Mouse (Mus musculus) midbrain, postnatal 0 days (tissue): ENCODE results near the gene Trim25. TPM values are rescaled to one million over a fixed set of nuclear protein-coding genes. Genes with fewer than 3 reads are reported as not detected.
A peak's percentile ranks its signal among the peaks of the same experiment; 100 is the strongest.

Experiments
- ATAC-seq: fragments of 200-750 bp; cut with Nextera tagmentation; 2 replicates; pipeline ENCODE4 v1.8.0; 2017; ENCODE audit warnings: moderate number of reproducible peaks, mild to moderate bottlenecking, moderate TSS enrichment, moderate library complexity; ENCODE audit not compliant: low FRiP score
- DNase-seq: peaks from one replicate; pipeline ENCODE4 v3.0.0-alpha.2; 2015; ENCODE audit warnings: low spot score
- H3K27ac ChIP-seq: fragments of 300-500 bp; sonication (generic); 2 replicates; pipeline ENCODE4 v1.5.1; 2014; ENCODE audit warnings: low read depth, mild to moderate bottlenecking, low read length, mixed read lengths
- H3K27me3 ChIP-seq: fragments of 300-500 bp; sonication (generic); 2 replicates; pipeline ENCODE4 v1.6.1; 2014; ENCODE audit warnings: low read length, control low read depth, mixed read lengths; ENCODE audit not compliant: insufficient read depth
- H3K36me3 ChIP-seq: fragments of 300-500 bp; sonication (generic); 2 replicates; pipeline ENCODE4 v1.6.1; 2014; ENCODE audit warnings: low read length, control low read depth, mixed read lengths; ENCODE audit not compliant: insufficient read depth
- H3K4me1 ChIP-seq: fragments of 300-500 bp; sonication (generic); 2 replicates; pipeline ENCODE4 v1.6.1; 2014; ENCODE audit warnings: mild to moderate bottlenecking, control low read depth, antibody characterized with exemption, low read length, mixed read lengths; ENCODE audit not compliant: insufficient read depth
- H3K4me2 ChIP-seq: fragments of 300-500 bp; sonication (generic); 2 replicates; pipeline ENCODE4 v1.6.1; 2014; ENCODE audit warnings: low read depth, mild to moderate bottlenecking, low read length, mixed read lengths; ENCODE audit not compliant: poor library complexity, severe bottlenecking
- H3K4me3 ChIP-seq: fragments of 300-500 bp; sonication (generic); 2 replicates; pipeline ENCODE4 v1.5.1; 2014; ENCODE audit warnings: low read depth, mild to moderate bottlenecking, low read length, moderate library complexity
- H3K9ac ChIP-seq: fragments of 300-500 bp; sonication (generic); replicated peaks from 2 replicates; pipeline ENCODE4 v1.6.1; 2014; ENCODE audit warnings: mild to moderate bottlenecking, low read length, moderate library complexity, mixed read lengths; ENCODE audit not compliant: poor library complexity, severe bottlenecking
- H3K9me3 ChIP-seq: fragments of 300-500 bp; sonication (generic); 2 replicates; pipeline ENCODE4 v1.6.1; 2016; ENCODE audit warnings: low read length, control low read depth
- CTCF ChIP-seq: IDR thresholded peaks from 2 replicates; pipeline ENCODE4 v1.5.1; 2016; ENCODE audit warnings: antibody characterized with exemption, mild to moderate bottlenecking
- WGBS: fragments of 180-500 bp; shearing (Covaris S2); extraction: QIAGEN DNeasy Blood & Tissue Kit; methylation state at CpG from one replicate; pipeline ENCODE4 v1.1.7; 2014; 5-methylcytosine and 5-hydroxymethylcytosine counted together
- polyA plus RNA-seq: library from polyadenylated mRNA; unstranded; fragments of >200 nt; fragmentation: Nextera tagmentation; extraction: Ambion mirVana; gene quantifications from 2 replicates; pipeline ENCODE4 v1.2.1, GENCODE M21; 2015
- total RNA-seq: library from RNA; depleted of rRNA; stranded (reverse); fragments of >200 nt; gene quantifications from 2 replicates; pipeline ENCODE4 v1.2.3, GENCODE M21; 2014

Trim25 gene
- total and polyA plus RNA-seq, 2 experiments from 2014 or later = 2.0 to 4.3 TPM

DNA sequence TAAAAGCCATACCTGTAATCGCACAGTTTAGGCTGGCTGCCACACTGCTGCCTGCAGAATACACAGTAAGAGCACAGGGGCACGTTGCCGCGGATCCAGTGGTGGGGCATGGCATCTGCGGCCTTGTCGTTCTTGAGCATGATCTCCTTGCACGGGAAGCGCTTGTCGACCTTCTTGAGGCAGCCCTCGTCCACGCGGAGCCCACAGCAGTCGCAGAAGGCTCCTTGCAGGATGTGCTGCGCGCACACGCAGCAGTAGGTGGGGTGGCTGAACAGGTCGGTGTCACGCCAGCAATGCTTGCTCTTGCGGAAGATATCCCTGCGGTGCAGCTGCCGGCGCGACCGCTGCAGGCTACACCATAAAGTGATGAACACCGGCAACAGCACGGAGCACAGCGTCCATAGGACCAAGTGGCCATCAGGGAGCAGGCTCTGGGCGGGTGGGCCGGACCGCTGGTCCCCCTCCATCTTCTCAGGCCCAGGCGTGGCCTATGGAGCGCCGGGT, 60.8 kb downstream of the Trim25 start:
- Histone ChIP-seq H3K9me3 (no peaks in the 10 kb centered on the region), H3K9ac (peak overlapping the region; percentile 97), H3K27me3 (no peaks in the 10 kb centered on the region), H3K4me2 (peak overlapping the region; percentile 88), H3K36me3 (no peaks in the 10 kb centered on the region), H3K27ac (peak overlapping the region; percentile 88), H3K4me3 (peak overlapping the region; percentile 93), H3K4me1 (peaks cover 27% of the 10 kb centered on the region)
- TF ChIP-seq CTCF = peak; percentile 11; the same call in 1 of the 2 replicates
- under 1% methylated on average over 33 of the region's 33 CpGs for WGBS
- ATAC-seq = peak; percentile 52; the same call in 1 of the 2 replicates
- peak; percentile 26 for DNase-seq

DNA sequence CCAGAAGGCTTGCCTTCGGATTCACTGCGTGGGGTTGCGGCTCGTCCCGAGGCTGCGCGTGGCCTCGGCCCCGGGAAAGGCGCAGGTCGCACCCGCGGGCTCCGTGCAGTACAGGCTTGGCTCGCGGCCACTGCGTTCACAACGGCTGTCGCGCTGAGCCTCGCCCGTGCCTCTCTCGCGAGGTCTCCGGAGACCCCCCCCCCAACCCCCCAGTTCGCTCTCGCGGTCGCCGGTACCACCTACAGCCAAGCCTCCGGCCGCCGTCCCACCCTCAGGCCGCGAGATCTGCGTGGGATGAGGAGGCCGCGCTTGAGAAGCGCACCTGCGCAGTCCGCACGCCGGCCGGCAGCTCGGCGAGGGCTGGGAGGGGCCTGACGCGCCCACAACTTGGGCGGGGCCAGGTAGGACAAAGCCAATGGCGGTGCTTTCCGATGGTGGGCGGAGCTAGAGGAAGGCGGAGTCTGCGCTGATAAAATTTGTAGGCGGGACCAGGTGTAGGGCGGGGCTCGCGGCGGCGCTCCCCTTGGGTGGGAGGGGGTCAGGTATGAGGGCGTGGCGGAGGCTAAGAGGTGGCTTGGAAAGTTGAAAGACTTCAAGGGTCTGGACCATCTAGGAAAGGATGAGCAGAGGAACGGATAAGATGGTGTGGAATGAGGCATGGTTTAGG, 61.4 kb downstream of the Trim25 start:
- Histone ChIP-seq H3K27ac (peak overlapping the region; percentile 88), H3K27me3 (no peaks in the 10 kb centered on the region), H3K36me3 (no peaks in the 10 kb centered on the region), H3K9me3 (no peaks in the 10 kb centered on the region), H3K4me2 (peak overlapping the region; percentile 88), H3K4me1 (peaks cover 27% of the 10 kb centered on the region), H3K9ac (peak overlapping the region; percentile 97), H3K4me3 (peak overlapping the region; percentile 93)
- WGBS = 1% methylated on average over 63 of the region's 63 CpGs
- peak; percentile 93 for DNase-seq
- TF ChIP-seq CTCF = no peak
- peak; percentile 94 for ATAC-seq

DNA sequence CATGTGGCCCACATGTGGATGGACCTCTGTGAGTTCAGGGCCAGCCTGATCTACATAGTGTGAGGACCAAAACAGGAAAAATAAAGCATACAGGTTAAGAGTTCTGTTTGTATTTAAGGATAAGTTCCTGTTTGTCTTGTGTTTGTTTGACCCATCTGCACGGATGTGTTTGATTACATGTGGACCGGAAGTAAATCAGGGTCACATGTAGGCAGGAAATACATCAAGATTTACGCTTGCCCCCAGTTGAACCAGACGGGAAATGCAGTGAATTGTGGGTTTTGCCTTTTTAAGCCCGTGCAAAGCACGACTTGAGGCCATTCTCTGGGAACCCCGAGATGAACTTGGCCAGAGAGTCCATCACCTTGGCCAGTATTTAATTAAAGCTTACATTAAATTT, 62.2 kb downstream of the Trim25 start:
- H3K9ac ChIP-seq = no peak overlapping the region
- H3K27me3 ChIP-seq = no peaks in the 10 kb centered on the region
- WGBS = 80% methylated on average over 7 of the region's 7 CpGs
- no peak for TF ChIP-seq CTCF
- no peaks in the 10 kb centered on the region for H3K36me3 ChIP-seq
- peaks cover 23% of the 10 kb centered on the region for H3K4me1 ChIP-seq
- no peak overlapping the region for H3K4me3 ChIP-seq
- DNase-seq (no peak), ATAC-seq (no peak)
- H3K27ac ChIP-seq = no peak overlapping the region
- no peaks in the 10 kb centered on the region for H3K9me3 ChIP-seq
- no peak overlapping the region for H3K4me2 ChIP-seq

DNA sequence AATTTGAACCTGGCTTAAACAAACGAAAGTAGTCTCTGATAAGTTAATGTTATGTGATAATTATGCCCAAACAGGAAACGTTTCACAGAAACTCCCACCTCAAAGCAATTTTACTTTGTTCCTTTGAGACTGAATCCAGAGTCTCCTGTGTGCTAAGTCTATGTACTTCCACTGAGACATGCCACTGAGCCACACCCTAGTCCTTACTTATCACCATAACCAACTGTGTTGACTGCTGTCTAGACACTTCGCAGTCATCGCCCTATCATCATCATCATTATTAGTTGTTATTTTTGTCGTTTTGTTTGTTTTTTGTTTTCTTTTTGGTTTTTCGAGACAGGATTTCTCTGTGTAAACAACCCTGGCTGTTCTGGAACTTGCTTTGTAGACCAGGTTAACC, 65.1 kb downstream of the Trim25 start:
- Histone ChIP-seq H3K4me2 (no peak overlapping the region), H3K9me3 (no peaks in the 10 kb centered on the region), H3K9ac (no peak overlapping the region), H3K36me3 (no peaks in the 10 kb centered on the region), H3K27me3 (no peaks in the 10 kb centered on the region), H3K4me3 (no peak overlapping the region), H3K27ac (no peak overlapping the region), H3K4me1 (peaks cover 2% of the 10 kb centered on the region; the same call in 1 of the 2 replicates)
- 85% methylated on average over 6 of the region's 6 CpGs for WGBS
- ATAC-seq (no peak), DNase-seq (no peak)
- TF ChIP-seq CTCF = no peak

DNA sequence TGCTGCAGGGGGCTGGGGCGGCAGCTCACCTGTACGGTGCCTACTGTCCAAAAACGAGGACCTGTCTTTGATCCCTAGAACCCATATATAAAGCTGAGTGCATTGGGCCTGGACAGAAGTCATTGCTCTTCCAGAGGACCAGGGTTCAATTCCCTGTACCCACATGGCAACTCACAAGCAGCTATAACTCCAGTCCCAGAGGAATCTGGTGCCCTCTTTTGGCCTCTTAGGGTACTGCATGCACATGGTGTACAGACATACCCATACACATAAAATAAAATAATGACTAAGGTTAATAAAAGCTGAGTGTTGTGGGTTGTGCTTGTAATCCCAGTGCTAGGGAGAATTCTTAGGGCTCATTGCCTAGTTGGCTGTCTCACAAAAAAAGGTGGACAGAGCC, 66.1 kb downstream of the Trim25 start:
- DNase-seq = no peak
- no peak overlapping the region for H3K9ac ChIP-seq
- H3K9me3 ChIP-seq = no peaks in the 10 kb centered on the region
- TF ChIP-seq CTCF = peak; percentile 48
- H3K27ac ChIP-seq = no peak overlapping the region
- ATAC-seq = no peak
- H3K4me2 ChIP-seq = no peak overlapping the region
- H3K4me1 ChIP-seq = no peaks in the 10 kb centered on the region
- H3K4me3 ChIP-seq = no peak overlapping the region
- no peaks in the 10 kb centered on the region for H3K27me3 ChIP-seq
- H3K36me3 ChIP-seq = no peaks in the 10 kb centered on the region
- WGBS = over 99% methylated on average over 3 of the region's 3 CpGs

DNA sequence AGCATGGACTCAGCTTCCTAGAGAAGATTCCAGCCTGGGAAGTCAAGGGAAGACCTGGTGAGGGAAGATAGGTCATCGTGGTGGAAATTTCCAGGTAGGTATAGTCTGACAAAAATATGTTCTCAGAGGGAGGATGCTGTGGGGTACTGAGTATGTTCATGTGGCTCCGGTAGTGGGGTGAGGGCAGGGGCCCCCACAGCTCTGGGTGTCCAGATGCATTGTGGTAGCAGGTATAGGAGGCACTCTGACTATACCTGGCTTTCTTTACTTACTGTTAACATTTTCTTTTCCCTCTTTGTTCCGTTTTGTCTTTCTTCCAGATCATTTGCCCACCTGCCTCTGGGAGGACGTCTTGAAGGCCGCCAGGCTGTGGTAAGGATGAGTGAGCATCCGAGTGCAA, 67.0 kb downstream of the Trim25 start:
- Histone ChIP-seq H3K4me1 (no peaks in the 10 kb centered on the region), H3K27ac (no peak overlapping the region), H3K4me3 (no peak overlapping the region), H3K9me3 (no peaks in the 10 kb centered on the region), H3K4me2 (no peak overlapping the region), H3K9ac (no peak overlapping the region), H3K36me3 (no peaks in the 10 kb centered on the region), H3K27me3 (no peaks in the 10 kb centered on the region)
- TF ChIP-seq CTCF = no peak
- 82% methylated on average over 6 of the region's 6 CpGs for WGBS
- DNase-seq = no peak
- ATAC-seq = no peak
